Mouse (Mus musculus): Measurements from ENCODE around the gene Ppp6r1.

DNA sequence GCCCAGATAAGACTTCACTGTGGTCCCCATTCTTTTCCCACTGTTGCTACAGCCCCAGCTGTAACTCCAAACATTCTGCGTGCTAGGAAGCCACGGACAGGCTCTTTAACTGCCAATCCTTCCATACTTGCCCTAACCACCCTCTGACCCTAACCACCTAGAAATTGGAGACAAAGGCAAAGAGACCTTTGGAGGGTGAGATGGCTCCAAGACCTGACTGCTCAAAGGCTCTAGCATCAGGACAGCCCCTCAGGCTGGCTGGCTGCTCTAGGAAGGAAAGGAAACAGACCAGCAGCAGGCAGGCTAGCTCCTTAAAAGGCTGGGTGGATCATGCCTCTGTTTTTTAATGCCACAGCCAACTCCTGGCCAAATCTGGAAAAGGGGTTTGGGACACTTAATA lies 4.6 kb downstream of the Ppp6r1 start:
- TF ChIP-seq TAL1 (conservative IDR thresholded peaks at IDR 0.05; ENCODE audit: low read depth, low read length) (no peak), CTCF (IDR thresholded peaks at IDR 0.05; ENCODE audit: low read depth, low read length) (no peak), GATA2 (IDR thresholded peaks at IDR 0.05; ENCODE audit: borderline replicate concordance, low read depth, low read length) (no peak), GATA1 (IDR thresholded peaks at IDR 0.05; ENCODE audit: borderline replicate concordance, low read length) (no peak), POLR2AphosphoS5 (IDR thresholded peaks at IDR 0.05; ENCODE audit: insufficient replicate concordance, low read depth, low read length) (no peak)

Measured in G1E (cell line).